Mouse (Mus musculus) ovary, postnatal 36 days (tissue): ENCODE data around the gene Igflr1.

Experiments
- DNase-seq: peaks from one replicate; pipeline ENCODE4 v3.0.0; 2022; ENCODE audit warnings: low spot score, mixed read lengths

Gene Igflr1

DNA sequence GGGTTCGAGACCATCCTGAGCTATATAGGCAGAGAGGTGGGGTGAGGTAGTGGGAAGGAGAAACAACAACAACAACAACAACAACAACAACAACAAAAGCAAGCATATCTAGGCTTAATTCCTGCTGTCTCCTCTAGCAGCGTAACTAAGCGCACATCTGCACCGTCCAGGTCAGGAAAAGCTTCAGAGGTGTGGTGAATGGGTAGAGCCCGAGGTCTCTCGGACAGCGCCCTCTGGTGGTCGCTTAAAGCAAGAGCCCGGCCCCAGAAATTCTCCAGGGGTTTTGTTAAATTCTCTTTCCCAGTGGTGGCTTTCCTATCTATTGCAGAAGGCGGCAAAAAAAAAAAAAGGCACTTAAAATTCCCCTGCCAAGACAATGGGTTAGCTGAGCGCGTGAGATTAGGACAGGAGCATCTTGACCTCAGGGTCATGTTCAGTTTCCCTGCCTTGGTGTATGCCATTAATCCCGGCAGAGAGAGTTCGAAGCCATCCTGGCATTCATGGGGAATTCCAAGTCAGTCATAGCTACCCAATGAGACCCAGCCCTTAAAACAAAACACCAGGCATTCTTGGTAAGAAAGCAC, 48.4 kb downstream of the Igflr1 start:
- DNase-seq = peak; percentile 53

DNA sequence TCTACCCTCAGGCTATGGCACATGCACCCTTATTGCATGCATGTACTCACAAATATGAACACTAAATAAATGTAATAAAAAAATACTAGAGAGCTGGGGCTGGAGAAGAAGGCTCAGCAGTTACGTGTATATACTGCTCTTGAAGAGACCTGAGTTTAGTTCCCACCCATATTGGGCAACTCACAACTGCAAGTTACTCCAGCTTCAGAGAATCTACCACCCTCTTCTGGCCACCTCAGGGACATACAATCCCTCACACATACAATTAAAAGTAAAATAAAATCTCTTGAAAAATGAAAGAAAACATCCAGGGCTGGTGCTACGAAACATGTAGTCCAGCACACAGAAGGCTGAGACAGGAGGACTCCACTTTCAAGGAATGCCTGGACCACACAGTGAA, 49.2 kb downstream of the Igflr1 start:
- DNase-seq = no peak

GRCm38 (mm10) chr7:30615049-30615760, 50.0 kb downstream of the Igflr1 start:
- DNase-seq = no peak
